Mouse (Mus musculus): Measurements from ENCODE around the gene Samd4b. TPM values are rescaled to one million over a fixed set of nuclear protein-coding genes. Genes with fewer than 3 reads are reported as not detected.
"Not testable (repeated sequence)": the region's sequence is repeated elsewhere in the genome, so short reads cannot be mapped to it uniquely, and the experiment has no call there.

Gene Samd4b
- total and polyA plus RNA-seq, 3 experiments, result 61.0 to 146 (median 78.2) TPM

- DNase-seq, result no peak
Measured at GRCm38 (mm10) chr7:28561967-28562366, 36.0 kb downstream of the Samd4b start.

- no peak for DNase-seq
Measured at GRCm38 (mm10) chr7:28560856-28561255, 37.1 kb downstream of the Samd4b start.

- peak; percentile 68 for DNase-seq
Measured at GRCm38 (mm10) chr7:28558486-28558885, 39.5 kb downstream of the Samd4b start.

DNA sequence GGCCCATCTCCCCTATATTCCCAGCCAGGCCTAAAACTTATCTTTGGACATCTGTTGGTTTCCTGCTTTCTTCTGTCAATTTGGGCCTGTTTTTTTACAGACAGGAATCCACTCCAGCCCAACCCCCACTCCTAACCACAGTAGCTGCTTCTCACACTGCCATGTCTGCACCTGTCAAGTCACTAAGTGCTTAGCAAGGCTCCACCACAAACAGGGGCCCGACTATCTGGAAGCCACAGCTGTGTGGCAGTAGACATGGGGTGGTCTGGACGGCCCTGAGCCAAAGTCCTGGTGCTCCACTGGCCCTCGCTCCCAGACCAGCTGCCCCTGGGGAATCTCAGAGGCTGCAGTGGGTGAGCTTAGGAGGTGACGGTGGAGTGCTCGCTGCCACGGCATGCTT, 40.2 kb downstream of the Samd4b start:
- DNase-seq, result no peak

GRCm38 (mm10) chr7:28557069-28557468, 40.9 kb downstream of the Samd4b start:
- no peak for DNase-seq

DNA sequence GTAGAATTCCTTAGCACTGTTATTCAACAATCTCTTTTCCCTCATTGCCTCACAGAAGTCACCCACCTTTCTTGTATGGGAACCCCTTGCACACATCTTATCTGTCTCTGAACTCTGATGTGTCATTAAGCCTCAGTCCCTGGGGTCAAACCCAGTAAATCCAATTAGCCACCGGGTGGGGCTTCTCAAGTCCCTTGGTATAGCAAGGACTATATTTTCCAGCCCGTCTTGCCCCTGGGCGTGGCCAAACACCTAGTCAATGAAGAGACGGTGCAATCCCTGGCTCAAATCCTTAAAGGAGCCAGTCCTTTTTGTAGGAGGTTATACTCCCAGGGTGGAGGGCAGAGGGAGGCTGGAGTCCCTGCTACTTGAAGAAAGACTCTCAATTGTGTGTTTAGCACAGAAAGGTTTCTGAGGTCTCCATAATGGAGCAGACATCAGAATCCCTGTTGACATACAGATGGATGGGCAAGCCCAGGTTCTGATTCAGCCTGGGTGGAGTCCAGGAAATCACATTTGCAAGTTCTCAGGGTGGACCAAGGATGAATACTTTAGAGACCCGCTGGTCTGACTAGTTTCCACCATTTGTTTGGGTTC, 41.9 kb downstream of the Samd4b start:
- no peak for DNase-seq

GRCm38 (mm10) chr7:28553076-28553475, 44.9 kb downstream of the Samd4b start:
- no peak for DNase-seq

GRCm38 (mm10) chr7:28547628-28548027, 50.3 kb downstream of the Samd4b start:
- no peak for DNase-seq

DNA sequence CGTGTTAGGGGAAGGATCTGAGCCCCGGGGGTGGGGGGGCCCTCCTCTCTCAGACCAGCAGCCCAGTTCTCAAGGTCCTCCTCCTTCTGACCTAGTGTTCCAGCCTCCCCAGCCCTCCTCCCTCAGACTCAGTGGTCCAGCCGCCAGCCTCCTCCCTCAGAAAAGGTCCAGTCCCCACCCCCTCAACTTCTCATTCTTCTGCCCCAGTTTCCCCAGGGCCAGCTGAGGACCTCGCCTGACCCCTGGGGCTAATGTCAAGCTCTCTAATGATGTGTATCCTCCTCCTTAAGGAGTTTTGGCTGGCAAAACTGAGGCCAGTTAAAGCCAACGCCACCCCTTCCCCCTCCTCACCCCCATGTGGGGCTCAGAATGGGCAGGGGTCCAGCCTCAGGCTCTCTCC, 50.8 kb downstream of the Samd4b start, which contains the start of gene Nccrp1:
Gene Nccrp1, minus strand, starts transcription at position 101 of the 400 bp plus-strand sequence.
- DNase-seq, result no peak

GRCm38 (mm10) chr7:28546649-28547048, 51.3 kb downstream of the Samd4b start:
- DNase-seq, result no peak

DNA sequence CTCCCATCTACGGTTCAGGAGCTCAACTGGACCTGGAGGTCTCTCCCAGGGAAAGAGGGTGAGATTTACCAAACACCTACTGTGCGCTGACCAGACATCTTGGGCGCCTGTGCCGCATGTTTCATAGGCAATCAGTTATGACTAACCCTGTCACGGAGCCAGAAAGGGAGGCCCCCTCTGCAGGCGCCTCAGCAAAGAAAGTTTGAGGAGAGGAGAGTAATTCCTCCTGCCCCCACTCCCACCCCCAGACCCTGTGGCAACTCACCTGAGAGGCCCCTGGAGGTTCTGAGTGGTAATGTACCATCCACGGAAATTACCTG, 52.1 kb downstream of the Samd4b start:
- no peak for DNase-seq

- DNase-seq, result no peak
Measured at GRCm38 (mm10) chr7:28545048-28545890, 52.7 kb downstream of the Samd4b start.

GRCm38 (mm10) chr7:28544051-28544601, 53.8 kb downstream of the Samd4b start:
- peak; percentile 43 for DNase-seq

DNA sequence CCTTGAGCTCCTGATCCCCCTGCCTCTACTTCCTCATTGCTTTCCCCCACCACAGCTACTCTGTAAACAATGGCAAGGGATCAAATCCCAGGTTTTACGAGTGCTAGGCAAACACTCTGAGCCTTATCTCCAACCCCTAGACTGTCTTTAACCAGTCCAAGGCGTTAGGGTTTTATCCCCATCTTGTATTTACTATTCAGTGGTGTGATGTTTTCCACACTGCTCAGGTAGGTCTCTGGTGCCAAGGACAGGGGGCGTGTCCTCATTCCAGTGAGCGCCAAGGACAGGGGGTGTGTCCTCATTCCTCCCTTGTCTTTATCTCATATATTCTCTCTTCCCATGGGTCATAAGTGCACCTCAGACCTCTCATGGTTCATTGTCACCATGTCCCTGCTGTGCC, 57.4 kb downstream of the Samd4b start, which contains the start of gene Sycn:
Gene Sycn, plus strand, starts transcription at position 360 of the 400 bp plus-strand sequence.
- DNase-seq, result no peak

DNA sequence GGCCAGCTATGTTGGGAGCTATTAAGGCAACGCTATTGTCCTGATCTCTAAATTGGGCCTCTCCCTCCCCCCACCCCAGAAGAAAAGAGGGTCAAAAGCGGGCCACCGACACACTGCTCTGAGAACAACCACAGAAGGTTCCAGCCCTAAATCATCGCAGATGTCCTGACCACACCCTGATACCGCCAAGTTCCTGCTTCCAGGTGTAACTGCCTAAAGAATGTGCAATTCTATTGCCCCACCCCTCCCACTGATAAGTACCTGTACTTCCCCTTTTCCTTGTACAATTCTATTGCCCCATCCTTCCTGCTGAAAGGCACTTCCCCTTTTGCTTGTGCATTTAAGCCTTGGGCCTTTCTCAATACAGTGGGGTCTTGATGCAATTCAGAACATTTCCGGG, 59.1 kb downstream of the Samd4b start:
- not testable (repeated sequence) for DNase-seq

GRCm38 (mm10) chr7:28532005-28532404, 65.9 kb downstream of the Samd4b start:
- no peak for DNase-seq

- DNase-seq, result peak; percentile 88
Measured at GRCm38 (mm10) chr7:28527922-28528719, 69.8 kb downstream of the Samd4b start.

GRCm38 (mm10) chr7:28522536-28522935, 75.4 kb downstream of the Samd4b start, which contains the start of gene Ifnl3:
Gene Ifnl3, plus strand, starts transcription at chr7:28522836.
- DNase-seq, result not testable (repeated sequence)

DNA sequence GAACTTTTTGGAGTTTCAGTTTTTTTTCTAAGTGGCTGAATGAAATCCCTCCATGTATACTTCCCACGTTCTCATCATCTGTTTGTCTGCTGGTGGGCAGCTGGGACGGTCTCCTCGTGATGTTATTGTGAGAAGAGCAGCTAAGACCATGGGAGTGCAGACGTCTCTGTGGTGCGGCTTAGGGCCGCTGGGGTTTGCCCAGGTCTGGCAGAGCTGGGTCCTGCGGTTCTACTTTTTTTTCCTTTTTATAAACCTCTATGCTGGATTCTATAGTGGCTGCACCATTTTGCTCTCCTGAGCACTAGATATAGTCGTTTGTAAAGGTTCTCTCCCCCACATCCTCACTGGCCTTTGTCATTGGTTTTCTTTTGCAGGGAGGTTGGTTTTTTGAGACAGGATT, 86.5 kb downstream of the Samd4b start:
- DNase-seq, result no peak

DNA sequence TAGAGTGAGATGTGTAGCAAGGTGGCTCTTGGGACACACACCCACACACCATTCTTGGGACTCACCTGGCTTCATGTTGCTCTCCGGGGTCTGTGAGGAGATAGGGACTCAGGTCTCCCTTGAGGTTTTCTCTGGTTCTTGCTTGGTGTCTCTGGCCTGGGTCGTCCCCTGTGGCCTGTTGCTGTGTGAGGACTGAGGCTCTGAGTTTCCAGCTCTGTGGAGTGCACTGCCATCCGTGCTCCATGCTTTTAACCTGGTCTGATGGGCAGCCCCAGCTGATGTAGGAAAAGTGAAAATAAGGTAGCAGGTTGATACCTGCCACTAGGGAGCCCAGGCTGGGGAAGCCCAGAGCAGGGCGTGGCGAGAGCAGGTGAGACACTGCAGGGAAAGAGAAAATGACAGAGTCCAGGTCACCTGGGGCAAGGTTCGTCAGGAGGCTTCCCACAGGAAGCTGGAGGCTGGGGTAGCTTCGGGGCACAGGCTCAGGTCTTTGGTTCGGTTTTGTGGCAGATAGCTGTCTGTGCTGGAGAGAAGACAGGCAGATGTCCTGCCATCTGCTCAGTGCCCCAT, 87.5 kb downstream of the Samd4b start, which contains the start of gene Ifnl2:
Gene Ifnl2, minus strand, starts transcription at position 51 of the 570 bp plus-strand sequence.
- not testable (repeated sequence) for DNase-seq

- DNase-seq, result peak; percentile 72
Measured at GRCm38 (mm10) chr7:28509121-28509520, 88.8 kb downstream of the Samd4b start.

GRCm38 (mm10) chr7:28505585-28505984, 92.4 kb downstream of the Samd4b start:
- no peak for DNase-seq

Measured in adrenal gland, adult 2 months (tissue).